Mouse (Mus musculus): ENCODE data around the gene Capn2. TPM values are rescaled to one million over a fixed set of nuclear protein-coding genes. Genes with fewer than 3 reads are reported as not detected.

Capn2 gene
- total RNA-seq, 2 experiments from 2014 or later: 79.2 to 87.6 TPM

GRCm38 (mm10) chr1:182461813-182462212, 55.6 kb downstream of the Capn2 start:
- no peak for DNase-seq

- DNase-seq: no peak
Observed at GRCm38 (mm10) chr1:182461261-182461660, 56.1 kb downstream of the Capn2 start.

- DNase-seq: no peak
Observed at GRCm38 (mm10) chr1:182460291-182461244, 56.8 kb downstream of the Capn2 start.

- no peak for DNase-seq
Observed at GRCm38 (mm10) chr1:182459436-182459835, 58.0 kb downstream of the Capn2 start.

- DNase-seq: no peak
Observed at GRCm38 (mm10) chr1:182458556-182458955, 58.9 kb downstream of the Capn2 start.

DNA sequence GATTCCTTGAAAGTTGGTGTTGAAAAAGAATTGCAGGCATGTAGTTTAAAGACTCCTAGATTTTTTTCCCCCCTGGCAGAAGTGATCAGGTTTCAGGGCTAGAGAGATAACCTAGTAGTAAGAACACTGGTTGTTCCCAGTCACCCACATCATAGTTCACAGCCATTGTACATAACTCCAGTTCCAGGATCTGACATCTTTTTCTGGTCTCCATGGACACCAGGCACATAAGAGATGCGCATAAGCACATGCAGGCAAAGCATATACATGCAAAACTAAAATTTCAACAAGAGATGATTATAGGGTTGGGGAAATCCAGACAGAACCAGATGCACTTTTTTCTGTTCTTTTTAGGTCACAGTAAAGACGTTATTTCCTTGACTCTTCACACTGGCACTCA, 62.3 kb downstream of the Capn2 start:
- no peak for DNase-seq

DNA sequence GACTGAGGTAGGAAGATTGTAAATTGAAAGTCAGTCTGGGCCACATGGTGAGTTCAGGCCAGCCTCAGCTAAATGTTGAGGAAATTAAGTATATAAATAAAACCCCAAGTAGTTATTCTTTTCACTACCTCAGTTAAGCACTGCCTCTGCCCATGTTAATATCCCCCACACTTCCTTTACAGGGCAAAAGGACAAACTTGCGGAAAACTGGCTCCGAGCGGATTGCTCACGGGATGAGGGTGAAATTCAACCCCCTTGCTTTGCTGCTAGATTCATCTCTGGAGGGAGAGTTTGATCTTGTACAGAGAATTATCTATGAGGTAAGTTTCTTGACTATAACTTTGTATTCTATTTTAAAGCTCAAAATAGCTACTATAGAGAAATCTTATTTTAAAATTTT, 64.9 kb downstream of the Capn2 start:
- DNase-seq: no peak

DNA sequence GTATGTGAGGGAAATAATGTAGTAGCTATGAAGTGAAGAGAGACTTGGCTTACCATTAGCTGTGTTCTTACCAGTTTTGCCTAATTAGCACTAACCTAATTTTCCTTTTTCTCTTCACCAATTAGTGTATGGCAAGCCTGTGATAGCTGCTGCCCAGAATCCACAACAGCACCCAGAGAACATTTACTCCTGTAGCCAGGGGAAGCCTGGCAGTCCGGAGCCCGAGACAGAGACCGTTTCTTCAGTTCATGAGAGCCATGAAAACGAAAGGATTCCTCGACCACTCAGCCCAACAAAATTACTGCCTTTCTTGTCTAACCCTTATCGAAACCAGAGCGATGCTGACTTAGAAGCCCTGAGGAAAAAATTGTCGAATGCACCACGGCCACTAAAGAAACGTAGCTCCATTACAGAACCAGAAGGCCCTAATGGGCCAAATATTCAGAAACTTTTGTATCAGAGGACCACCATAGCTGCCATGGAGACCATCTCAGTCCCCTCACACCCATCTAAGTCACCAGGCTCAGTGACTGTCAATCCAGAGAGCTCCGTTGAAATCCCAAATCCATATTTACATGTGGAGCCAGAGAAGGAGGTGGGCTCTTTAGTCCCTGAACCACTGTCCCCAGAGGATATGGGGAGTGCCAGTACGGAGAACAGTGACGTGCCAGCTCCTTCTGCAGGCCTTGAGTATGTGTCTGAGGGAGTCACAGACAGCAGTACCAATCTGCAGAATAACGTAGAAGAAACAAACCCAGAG, 69.0 kb downstream of the Capn2 start:
- DNase-seq: no peak

GRCm38 (mm10) chr1:182444116-182444515, 73.3 kb downstream of the Capn2 start:
- no peak for DNase-seq

DNA sequence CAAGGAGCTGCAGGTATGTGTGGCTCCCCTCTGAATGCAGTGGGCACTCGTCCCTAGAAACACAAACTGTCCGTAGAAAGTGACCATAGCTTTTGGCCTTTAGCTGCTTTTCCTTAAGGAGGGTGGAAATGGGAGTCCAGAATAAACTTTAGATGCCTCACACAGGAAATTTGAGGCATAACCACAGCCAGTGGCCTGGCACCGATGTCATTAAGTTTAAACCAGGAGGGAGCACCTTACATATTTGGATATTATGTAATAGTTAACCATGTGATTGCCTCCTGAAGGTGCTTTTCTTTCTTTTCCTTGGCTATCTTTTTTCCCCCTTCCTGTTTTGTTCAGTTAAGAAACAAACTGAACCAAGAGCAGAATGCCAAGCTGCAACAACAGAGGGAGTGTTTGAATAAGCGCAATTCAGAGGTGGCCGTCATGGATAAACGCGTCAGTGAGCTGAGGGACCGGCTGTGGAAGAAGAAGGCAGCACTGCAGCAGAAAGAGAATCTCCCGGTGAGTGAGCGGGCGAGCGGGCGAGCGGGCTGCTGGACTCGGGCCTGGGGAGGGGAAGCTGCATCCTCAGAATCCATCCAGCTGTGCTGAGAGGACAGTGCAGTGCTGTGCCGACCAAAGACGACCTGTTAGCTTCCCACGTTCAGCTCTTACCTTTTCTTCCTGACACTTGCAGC, 75.5 kb downstream of the Capn2 start:
- DNase-seq: no peak

DNA sequence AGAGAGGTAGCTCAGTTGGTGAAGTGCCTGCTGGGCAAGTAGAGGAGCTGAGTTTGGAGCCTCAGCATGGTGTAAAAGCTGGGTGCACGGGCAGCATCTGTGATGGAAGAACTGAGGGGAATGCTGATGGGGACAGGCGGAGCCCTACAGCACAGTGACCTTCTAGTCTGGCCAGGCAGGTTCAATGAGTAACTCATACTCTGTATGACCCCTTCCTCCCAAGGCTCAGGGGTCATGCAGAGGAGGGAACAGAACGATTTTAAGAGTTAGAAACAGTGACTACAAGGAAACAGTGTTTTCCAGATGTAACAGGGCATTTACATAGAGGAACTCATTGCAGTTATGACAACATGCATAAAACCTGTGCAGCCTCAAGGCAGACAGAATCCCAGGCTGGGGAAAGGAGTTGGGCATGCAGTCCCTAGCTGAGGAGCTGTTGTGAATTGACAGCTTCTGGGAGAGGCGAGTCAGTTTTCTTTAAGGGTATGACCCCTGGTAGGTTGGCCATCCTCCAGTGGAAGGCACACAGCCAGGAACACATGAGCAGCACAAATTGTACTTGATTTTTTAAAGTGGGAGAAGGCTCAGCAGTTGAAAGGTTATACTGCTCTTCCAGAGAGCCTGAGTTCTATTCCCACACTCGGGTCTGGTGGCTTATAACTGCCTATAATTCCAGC, 77.7 kb downstream of the Capn2 start:
- peak; percentile 48 for DNase-seq

GRCm38 (mm10) chr1:182436746-182437145, 80.7 kb downstream of the Capn2 start:
- no peak for DNase-seq

DNA sequence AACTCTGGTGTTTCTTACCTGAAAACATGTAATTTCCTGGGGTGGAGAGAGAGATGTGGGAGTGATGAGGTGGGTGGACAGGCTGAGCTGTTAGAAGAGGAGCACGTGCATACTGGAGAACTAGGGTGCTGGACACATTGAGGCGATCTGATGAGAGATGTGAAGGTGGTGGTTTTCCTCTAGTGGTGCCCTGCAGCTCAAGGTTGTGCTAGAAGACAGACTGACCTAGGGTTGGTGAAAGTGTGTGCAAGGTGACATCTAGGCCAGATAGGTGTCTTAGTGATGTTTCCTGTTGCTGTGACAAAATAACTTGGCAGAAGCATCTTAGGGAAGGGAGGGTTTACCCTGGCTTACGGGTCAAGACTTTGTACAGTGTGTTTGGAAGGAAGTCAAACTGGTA, 85.3 kb downstream of the Capn2 start:
- DNase-seq: no peak

GRCm38 (mm10) chr1:182430676-182431075, 86.7 kb downstream of the Capn2 start:
- DNase-seq: no peak

DNA sequence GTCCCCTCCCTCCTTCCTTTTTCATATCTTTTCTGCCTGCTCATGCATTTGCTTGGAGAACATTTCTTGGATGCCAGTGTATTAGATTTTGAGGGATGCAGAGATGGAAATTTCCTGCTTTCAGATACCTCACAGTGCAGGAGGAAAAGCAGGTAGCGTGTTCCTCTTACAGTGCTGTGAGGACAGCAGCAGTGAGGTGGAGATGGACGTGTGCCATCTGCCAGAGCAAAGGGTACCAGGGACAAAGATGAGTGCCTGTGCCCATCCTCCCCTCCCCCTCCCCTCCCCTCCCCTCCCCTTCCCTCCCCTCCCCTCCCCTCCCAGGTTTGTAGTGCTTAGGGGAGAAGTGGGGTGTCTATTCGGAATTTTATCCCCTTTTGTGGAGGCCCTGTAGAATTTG, 87.6 kb downstream of the Capn2 start:
- DNase-seq: no peak

DNA sequence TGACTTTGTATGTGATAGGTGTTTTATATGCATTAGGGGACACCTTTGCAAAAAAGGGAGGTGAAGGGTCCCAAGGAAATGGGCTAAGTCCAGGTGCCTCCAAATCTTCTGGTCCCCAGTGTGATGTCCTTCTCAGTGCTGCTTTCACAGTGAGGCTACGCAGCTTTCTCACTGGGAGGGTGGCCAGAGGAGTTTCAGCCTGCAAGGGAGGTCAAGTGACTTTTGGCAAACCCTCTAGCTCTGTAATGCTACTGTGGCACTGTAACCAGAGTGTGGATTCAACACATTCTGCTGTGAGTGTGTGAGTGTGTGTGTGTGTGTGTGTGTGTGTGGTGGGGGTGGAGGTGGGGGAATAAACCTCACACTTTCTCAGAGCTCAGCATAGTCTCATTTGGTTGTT, 90.0 kb downstream of the Capn2 start:
- peak; percentile 50 for DNase-seq

DNA sequence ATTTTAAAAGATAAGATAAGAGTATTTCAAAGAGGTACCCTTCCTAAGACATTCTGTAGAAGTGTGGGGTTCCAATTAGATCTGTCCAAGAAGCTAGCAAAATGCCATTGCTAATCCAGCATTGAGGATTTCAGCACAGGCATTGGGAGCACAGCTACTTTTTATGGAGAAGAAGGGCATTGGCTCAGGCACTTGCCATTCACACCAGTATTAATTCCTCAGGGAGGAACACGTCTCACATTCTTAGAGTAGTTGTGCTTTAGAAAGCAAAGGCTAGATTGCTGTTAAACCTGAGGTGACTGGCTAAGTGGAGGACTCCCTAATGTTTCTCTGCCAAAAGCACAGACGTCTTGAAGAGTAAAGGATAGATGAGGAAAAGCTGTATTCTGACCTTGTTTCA, 91.0 kb downstream of the Capn2 start:
- no peak for DNase-seq

- DNase-seq: no peak
Observed at GRCm38 (mm10) chr1:182425176-182425575, 92.2 kb downstream of the Capn2 start.

- DNase-seq: no peak
Observed at GRCm38 (mm10) chr1:182424274-182424673, 93.1 kb downstream of the Capn2 start.

GRCm38 (mm10) chr1:182419481-182419880, 97.9 kb downstream of the Capn2 start:
- no peak for DNase-seq
